ENCODE assay signal across 22 mouse cellular contexts in the genomic region with DNA sequence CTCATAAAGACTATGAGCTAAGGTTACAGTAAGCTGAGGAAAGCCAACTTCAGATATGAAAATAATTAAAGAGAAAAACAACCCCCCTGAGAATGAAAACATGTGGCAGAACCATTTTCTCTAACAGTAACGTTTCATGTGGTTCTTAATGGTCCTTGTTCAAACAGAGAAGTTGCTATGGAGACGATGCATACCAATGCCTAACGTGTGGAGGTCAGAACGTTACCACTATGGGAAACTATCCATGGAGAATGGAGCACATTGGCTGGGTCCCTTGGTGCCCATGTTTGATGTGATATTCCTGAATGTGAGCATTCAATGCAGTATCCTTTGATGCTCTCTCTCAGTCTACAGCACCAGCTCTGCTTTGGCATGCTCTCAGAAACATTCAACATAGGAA. TPM values are rescaled to one million over a fixed set of nuclear protein-coding genes. Genes with fewer than 3 reads are reported as not detected.
"Had no signal": no experiment of that assay in that cellular context is flagged by ENCODE, and none has a peak within 500 bp of the region (broad histone marks: within the 10 kb centered on the region; RNA-seq: fewer than 3 reads in every experiment).

No protein-coding gene starts in this region.

- H3K4me2 ChIP-seq: liver, embryonic 11.5 days; liver, embryonic 13.5 days; liver, embryonic 15.5 days; midbrain, embryonic 12.5 days; neural tube, embryonic 13.5 days; neural tube, embryonic 15.5 days had no signal

- H3K27ac ChIP-seq: liver, embryonic 13.5 days; liver, embryonic 15.5 days; macrophage; midbrain, embryonic 10.5 days; midbrain, embryonic 12.5 days; neural tube, embryonic 13.5 days; neural tube, embryonic 15.5 days had no signal

- H3K27me3 ChIP-seq: liver, embryonic 13.5 days; liver, embryonic 15.5 days; megakaryocyte, embryonic 14.5 days; midbrain, embryonic 12.5 days; neural tube, embryonic 13.5 days; neural tube, embryonic 15.5 days had no signal

- H3K9ac ChIP-seq: liver, embryonic 13.5 days; liver, embryonic 15.5 days; liver, postnatal 0 days; midbrain, embryonic 12.5 days; neural tube, embryonic 13.5 days; neural tube, embryonic 15.5 days had no signal

- H3K4me3 ChIP-seq: liver, embryonic 13.5 days; liver, embryonic 15.5 days; megakaryocyte, embryonic 14.5 days; midbrain, embryonic 10.5 days; midbrain, embryonic 12.5 days; myocyte; neural tube, embryonic 13.5 days; neural tube, embryonic 15.5 days had no signal

- H3K4me1 ChIP-seq: liver, embryonic 13.5 days; liver, embryonic 15.5 days; megakaryocyte, embryonic 14.5 days; midbrain, embryonic 10.5 days; midbrain, embryonic 12.5 days had no signal

- H3K36me3 ChIP-seq: liver, embryonic 13.5 days; liver, embryonic 15.5 days; midbrain, embryonic 10.5 days; midbrain, embryonic 12.5 days; neural tube, embryonic 13.5 days; neural tube, embryonic 15.5 days had no signal

- DNase-seq: liver, embryonic 13.5 days; liver, postnatal 0 days; lung, adult 2 months; lung, postnatal 10 days; retina, postnatal 1 day; right cerebral cortex, adult 18-20 months; right cerebral cortex, postnatal 25 days; right cerebral cortex, postnatal 4 days; spleen, adult 18-20 months; thymus, adult 2 months; thymus, postnatal 25 days; thymus, postnatal 4 days had no signal

- H3K9me3 ChIP-seq: liver, embryonic 13.5 days; liver, embryonic 15.5 days; megakaryocyte, embryonic 14.5 days; midbrain, embryonic 10.5 days; midbrain, embryonic 12.5 days; neural tube, embryonic 13.5 days; neural tube, embryonic 15.5 days had no signal

- ATAC-seq: liver, postnatal 0 days; midbrain, embryonic 16.5 days had no signal

RNA-seq across cellular contexts. Expression of gene Rgs17, which starts 51.1 kb away (rescaled TPM):
- polyA plus RNA-seq: macrophage had no signal
